Mouse (Mus musculus): Measurements from ENCODE around the gene Fam196b. TPM values are rescaled to one million over a fixed set of nuclear protein-coding genes. Genes with fewer than 3 reads are reported as not detected.

Gene Fam196b
- polyA plus RNA-seq, 1 experiment = 0.75 TPM

DNA sequence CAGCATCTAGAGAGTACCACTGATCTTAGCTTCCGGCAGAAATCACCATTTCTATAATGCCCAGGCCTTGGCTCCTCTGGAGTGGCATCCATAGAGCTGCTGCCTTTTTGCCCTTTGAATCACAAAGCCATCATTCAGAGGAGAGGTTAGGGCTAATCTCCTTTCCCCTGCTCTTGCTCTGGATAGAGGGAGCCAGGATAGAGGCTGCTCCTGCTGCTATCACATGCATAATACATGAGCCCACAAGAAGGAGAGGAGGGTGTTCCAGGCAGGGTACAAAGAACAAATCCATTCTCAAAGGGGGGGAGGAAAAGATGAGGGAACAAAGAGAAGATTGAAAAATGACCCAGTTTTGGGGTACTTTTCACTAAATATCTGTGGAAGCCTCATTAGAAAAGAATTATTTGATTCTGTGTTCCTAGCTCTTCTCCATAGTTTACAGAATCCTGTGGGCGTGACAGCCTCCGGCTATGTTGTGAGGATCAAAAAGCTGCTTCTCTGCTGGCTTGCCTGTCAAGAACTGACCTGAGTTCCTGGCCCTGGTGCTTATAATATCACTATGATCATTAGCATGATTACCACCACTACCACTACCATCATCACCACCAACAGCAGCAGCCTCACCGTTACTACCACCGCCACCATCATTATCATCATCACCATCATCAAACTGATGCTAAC lies 16.8 kb upstream of the Fam196b start:
- no peak for TF ChIP-seq POLR2A (IDR thresholded peaks at IDR 0.05; ENCODE audit: extremely low read depth, insufficient read depth, low read length)
- no peak for TF ChIP-seq CTCF (IDR thresholded peaks at IDR 0.05; ENCODE audit: extremely low read depth, insufficient read depth, low read length)
- H3K27ac ChIP-seq (ENCODE audit: insufficient read depth, low read length) = no peak overlapping the region
- H3K4me3 ChIP-seq (ENCODE audit: insufficient read depth, low read length) = no peak overlapping the region
- H3K4me1 ChIP-seq (ENCODE audit: control insufficient read depth, insufficient read depth, low read length) = no peaks in the 10 kb centered on the region

DNA sequence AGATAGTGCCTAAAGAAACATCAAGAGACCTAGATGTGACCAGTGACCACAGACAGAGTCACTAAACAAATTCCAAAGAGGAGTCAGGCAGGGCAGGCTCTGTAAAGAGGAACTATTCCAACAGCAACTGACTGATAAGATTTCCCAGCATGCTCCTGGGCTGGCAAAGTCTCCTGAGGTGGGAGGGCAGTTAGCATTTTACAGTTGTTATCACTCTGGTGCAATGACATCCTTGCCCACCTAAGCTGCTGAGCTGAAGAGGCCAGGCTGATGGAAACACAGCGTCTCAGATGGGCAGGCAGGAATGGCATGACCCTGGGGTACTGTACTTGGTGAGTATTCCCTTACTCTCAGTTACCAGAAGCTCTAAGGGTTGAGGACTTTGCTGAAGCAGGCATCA lies 15.1 kb upstream of the Fam196b start:
- Histone ChIP-seq H3K4me1 (ENCODE audit: control insufficient read depth, insufficient read depth, low read length) (no peaks in the 10 kb centered on the region), H3K4me3 (ENCODE audit: insufficient read depth, low read length) (no peak overlapping the region), H3K27ac (ENCODE audit: insufficient read depth, low read length) (no peak overlapping the region)
- TF ChIP-seq POLR2A (IDR thresholded peaks at IDR 0.05; ENCODE audit: extremely low read depth, insufficient read depth, low read length) = no peak
- no peak for TF ChIP-seq CTCF (IDR thresholded peaks at IDR 0.05; ENCODE audit: extremely low read depth, insufficient read depth, low read length)

DNA sequence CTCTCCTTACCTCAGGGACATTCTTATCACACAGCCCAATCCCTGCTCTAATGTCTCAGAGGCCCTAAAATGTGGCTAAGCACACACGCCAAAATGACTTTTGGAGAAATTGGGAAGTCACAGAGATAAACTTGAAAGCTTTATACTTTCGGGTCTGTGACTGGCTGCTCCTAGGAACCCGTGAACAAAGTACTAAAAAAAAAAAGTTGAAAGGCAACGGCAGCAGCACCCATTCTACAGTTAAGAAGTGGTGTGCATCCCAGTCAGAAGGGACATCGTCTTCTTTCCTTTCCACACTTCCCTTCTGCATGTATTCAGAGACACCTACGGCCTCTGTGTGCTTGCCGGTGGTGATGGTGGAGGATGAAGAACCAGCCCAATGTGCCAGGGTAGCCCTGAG lies 14.6 kb upstream of the Fam196b start:
- H3K27ac ChIP-seq (ENCODE audit: insufficient read depth, low read length) = no peak overlapping the region
- no peaks in the 10 kb centered on the region for H3K4me1 ChIP-seq (ENCODE audit: control insufficient read depth, insufficient read depth, low read length)
- TF ChIP-seq POLR2A (IDR thresholded peaks at IDR 0.05; ENCODE audit: extremely low read depth, insufficient read depth, low read length) (no peak), CTCF (IDR thresholded peaks at IDR 0.05; ENCODE audit: extremely low read depth, insufficient read depth, low read length) (no peak)
- H3K4me3 ChIP-seq (ENCODE audit: insufficient read depth, low read length) = no peak overlapping the region

DNA sequence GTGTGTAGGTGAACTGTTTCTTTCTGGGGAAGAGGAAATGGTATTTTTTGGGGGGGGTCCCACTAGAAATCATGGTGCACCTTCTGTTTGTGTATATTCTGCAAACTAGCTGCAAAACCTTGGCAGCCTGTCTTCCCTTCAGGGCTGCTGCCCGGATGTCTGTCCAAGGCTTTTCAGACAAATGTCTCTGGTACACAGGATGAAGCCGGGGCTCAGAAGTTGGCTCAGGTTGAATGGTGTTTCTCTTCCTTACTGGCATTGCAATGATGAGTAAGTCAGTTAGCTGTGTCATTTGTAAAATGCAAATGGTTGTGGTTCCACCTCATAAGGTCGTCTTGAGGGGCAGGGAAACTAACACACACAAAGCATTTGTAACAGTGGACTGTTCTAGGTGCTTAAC lies 8.4 kb upstream of the Fam196b start:
- no peak overlapping the region for H3K27ac ChIP-seq (ENCODE audit: insufficient read depth, low read length)
- no peak overlapping the region for H3K4me3 ChIP-seq (ENCODE audit: insufficient read depth, low read length)
- TF ChIP-seq CTCF (IDR thresholded peaks at IDR 0.05; ENCODE audit: extremely low read depth, insufficient read depth, low read length) = no peak
- no peak for TF ChIP-seq POLR2A (IDR thresholded peaks at IDR 0.05; ENCODE audit: extremely low read depth, insufficient read depth, low read length)
- no peaks in the 10 kb centered on the region for H3K4me1 ChIP-seq (ENCODE audit: control insufficient read depth, insufficient read depth, low read length)

DNA sequence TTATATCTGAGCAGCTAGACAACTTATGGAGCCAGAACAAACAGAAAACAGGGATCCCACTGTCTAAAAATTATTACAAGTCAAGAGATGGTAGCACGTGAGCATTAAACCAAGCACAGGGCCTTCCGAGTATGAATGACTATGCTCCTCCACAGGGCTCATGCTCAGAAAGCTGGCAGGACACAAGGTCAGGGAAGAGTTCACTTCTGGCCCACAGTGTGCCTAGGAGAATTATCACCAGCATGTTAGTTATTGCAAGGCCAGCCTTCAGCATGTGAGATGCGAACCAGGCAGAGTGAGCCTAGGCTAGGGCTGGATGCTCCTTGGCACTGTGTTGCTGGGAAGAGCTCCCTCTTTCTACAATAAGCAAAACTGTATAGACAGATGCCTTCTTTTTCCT lies 5.9 kb upstream of the Fam196b start:
- no peak overlapping the region for H3K4me3 ChIP-seq (ENCODE audit: insufficient read depth, low read length)
- no peak overlapping the region for H3K27ac ChIP-seq (ENCODE audit: insufficient read depth, low read length)
- TF ChIP-seq CTCF (IDR thresholded peaks at IDR 0.05; ENCODE audit: extremely low read depth, insufficient read depth, low read length) (no peak), POLR2A (IDR thresholded peaks at IDR 0.05; ENCODE audit: extremely low read depth, insufficient read depth, low read length) (no peak)
- no peaks in the 10 kb centered on the region for H3K4me1 ChIP-seq (ENCODE audit: control insufficient read depth, insufficient read depth, low read length)

DNA sequence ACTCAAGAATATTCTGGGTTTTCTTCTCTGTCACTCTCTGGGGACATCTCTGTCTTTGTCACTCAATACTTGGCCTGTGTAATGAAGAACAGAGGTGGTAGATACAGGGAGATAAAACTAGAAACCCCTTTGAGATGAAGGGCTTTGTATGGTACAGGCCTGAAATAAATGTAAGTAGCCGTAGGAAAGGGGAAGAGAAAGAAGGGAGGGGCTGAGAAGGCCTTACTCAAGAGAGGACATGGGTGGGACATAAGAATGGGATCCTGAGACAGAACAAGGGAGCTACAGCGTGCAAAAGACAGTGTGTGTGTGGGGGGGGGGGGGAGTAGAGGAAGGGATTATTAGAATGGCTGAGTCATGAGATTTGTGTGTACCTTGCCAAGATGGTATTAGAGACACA lies 5.3 kb upstream of the Fam196b start:
- H3K4me1 ChIP-seq (ENCODE audit: control insufficient read depth, insufficient read depth, low read length) = no peaks in the 10 kb centered on the region
- H3K27ac ChIP-seq (ENCODE audit: insufficient read depth, low read length) = no peak overlapping the region
- no peak overlapping the region for H3K4me3 ChIP-seq (ENCODE audit: insufficient read depth, low read length)
- TF ChIP-seq POLR2A (IDR thresholded peaks at IDR 0.05; ENCODE audit: extremely low read depth, insufficient read depth, low read length) (no peak), CTCF (IDR thresholded peaks at IDR 0.05; ENCODE audit: extremely low read depth, insufficient read depth, low read length) (no peak)

DNA sequence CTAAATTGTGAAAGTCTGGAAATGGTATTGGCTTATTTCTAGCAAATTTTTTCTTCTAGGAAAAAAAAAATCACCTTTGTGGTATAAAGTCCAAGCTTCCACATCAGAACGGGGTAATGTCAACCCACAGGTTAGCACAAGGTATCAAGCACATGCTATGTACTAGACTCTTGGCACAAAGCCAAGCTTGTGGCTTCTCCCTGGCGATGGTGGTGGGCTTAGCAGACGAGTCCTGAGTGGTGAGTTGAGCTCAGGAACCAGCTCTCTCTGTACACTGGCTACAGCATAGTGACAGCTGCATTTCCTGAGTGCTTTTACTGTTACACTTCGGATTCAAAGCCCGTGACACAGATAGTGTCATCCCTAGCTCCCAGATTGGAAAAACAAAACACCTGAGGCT lies 2.9 kb upstream of the Fam196b start:
- TF ChIP-seq CTCF (IDR thresholded peaks at IDR 0.05; ENCODE audit: extremely low read depth, insufficient read depth, low read length) = no peak
- no peak for TF ChIP-seq POLR2A (IDR thresholded peaks at IDR 0.05; ENCODE audit: extremely low read depth, insufficient read depth, low read length)
- Histone ChIP-seq H3K4me1 (ENCODE audit: control insufficient read depth, insufficient read depth, low read length) (peaks cover 1% of the 10 kb centered on the region), H3K27ac (ENCODE audit: insufficient read depth, low read length) (no peak overlapping the region), H3K4me3 (ENCODE audit: insufficient read depth, low read length) (no peak overlapping the region)

DNA sequence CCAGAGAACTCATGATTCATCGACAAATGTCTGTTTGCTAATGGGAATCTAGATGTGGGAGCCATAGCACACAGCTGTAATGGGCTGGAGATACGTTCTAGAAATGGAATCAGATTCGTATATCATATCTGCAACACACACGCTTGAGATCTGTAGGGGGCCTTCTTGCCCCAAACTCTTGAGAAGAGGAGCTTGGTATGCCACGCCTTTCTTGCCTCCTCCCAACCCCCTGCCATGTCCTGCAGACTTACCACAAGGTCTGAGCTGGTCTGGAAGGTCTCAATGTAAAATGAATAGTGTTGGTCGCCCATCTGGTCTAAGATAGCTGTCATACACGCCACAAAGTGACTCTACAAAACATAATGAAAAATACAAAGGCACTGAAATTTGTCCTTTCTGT lies 2.4 kb upstream of the Fam196b start:
- TF ChIP-seq CTCF (IDR thresholded peaks at IDR 0.05; ENCODE audit: extremely low read depth, insufficient read depth, low read length) (no peak), POLR2A (IDR thresholded peaks at IDR 0.05; ENCODE audit: extremely low read depth, insufficient read depth, low read length) (no peak)
- Histone ChIP-seq H3K27ac (ENCODE audit: insufficient read depth, low read length) (no peak overlapping the region), H3K4me3 (ENCODE audit: insufficient read depth, low read length) (no peak overlapping the region), H3K4me1 (ENCODE audit: control insufficient read depth, insufficient read depth, low read length) (peaks cover 3% of the 10 kb centered on the region)

DNA sequence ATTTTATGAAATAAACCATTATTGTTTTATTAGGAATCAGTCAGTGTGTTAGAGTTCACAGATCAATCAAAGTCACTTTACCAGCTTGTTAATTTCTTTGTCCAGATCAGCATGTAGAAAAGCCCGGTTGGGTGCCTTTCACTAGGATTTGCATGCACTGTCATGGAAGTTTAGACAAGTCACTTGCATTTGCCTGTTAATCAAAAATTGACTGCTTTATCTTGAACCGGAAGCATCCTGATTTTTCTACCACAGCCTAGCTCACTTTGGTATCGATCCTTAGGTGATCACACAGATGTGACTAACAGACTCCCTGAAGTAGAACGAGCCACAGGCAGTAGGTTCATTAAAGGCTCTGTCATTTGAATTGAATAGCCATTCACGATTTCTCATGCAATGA lies 761 bp downstream of the Fam196b start:
- Histone ChIP-seq H3K4me1 (ENCODE audit: control insufficient read depth, insufficient read depth, low read length) (peaks cover 3% of the 10 kb centered on the region), H3K4me3 (ENCODE audit: insufficient read depth, low read length) (0 out of 2 replicates have a peak overlapping the region, but pooled peaks have one; percentile 36), H3K27ac (ENCODE audit: insufficient read depth, low read length) (no peak overlapping the region)
- TF ChIP-seq POLR2A (IDR thresholded peaks at IDR 0.05; ENCODE audit: extremely low read depth, insufficient read depth, low read length) = no peak
- TF ChIP-seq CTCF (IDR thresholded peaks at IDR 0.05; ENCODE audit: extremely low read depth, insufficient read depth, low read length) = no peak

DNA sequence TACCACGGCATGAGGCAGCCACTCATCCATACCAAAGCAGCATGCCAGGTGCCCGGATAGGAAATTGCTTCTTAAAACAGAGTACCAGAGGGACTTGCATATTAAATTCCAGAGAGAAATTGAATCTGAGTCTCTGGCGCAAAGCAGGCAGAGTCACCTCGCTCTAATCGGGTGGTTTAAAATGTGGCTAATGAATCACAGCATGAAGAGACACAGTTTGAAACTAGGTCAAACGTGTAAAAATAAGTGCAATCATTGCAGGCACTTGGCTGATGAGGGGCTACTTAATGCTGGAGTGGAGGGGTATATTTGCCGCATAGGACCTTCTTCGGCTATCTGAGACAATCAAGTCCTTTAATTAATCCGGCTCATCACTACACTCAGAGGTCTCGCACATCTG lies 1.6 kb downstream of the Fam196b start:
- Histone ChIP-seq H3K4me1 (ENCODE audit: control insufficient read depth, insufficient read depth, low read length) (peaks cover 3% of the 10 kb centered on the region), H3K4me3 (ENCODE audit: insufficient read depth, low read length) (no peak overlapping the region), H3K27ac (ENCODE audit: insufficient read depth, low read length) (no peak overlapping the region)
- TF ChIP-seq POLR2A (IDR thresholded peaks at IDR 0.05; ENCODE audit: extremely low read depth, insufficient read depth, low read length) (no peak), CTCF (IDR thresholded peaks at IDR 0.05; ENCODE audit: extremely low read depth, insufficient read depth, low read length) (no peak)
